Mouse (Mus musculus): ENCODE measurements around the gene Gm45785. TPM values are rescaled to one million over a fixed set of nuclear protein-coding genes. Genes with fewer than 3 reads are reported as not detected.

Gene Gm45785
- polyA plus RNA-seq, 1 experiment from 2014 or later: not detected

- H3K27me3 ChIP-seq (ENCODE audit: control insufficient read depth, insufficient read depth, low read length): peaks cover 9% of the 10 kb centered on the region; the same call in 1 of the 2 replicates
- 89% methylated on average over 9 of the region's 9 CpGs for WGBS
- H3K4me3 ChIP-seq (replicated peaks; ENCODE audit: low read length): no peak overlapping the region
- H3K27ac ChIP-seq: no peak overlapping the region
- H3K4me1 ChIP-seq (replicated peaks; ENCODE audit: control insufficient read depth, insufficient read depth, low read length): no peaks in the 10 kb centered on the region
- H3K36me3 ChIP-seq (replicated peaks; ENCODE audit: control insufficient read depth, insufficient read depth): no peaks in the 10 kb centered on the region
- no peak overlapping the region for H3K9ac ChIP-seq
- DNase-seq (ENCODE audit: low spot score): no peak
- ATAC-seq (ENCODE audit: low FRiP score): no peak
- H3K9me3 ChIP-seq (ENCODE audit: control insufficient read depth, low read length): no peaks in the 10 kb centered on the region
- H3K4me2 ChIP-seq (replicated peaks): no peak overlapping the region
These were observed 19.7 kb downstream of the Gm45785 start for GRCm38 (mm10) chr7:140836243-140837115.

GRCm38 (mm10) chr7:140835758-140836087, 20.4 kb downstream of the Gm45785 start:
- Histone ChIP-seq H3K4me2 (replicated peaks) (no peak overlapping the region), H3K4me3 (replicated peaks; ENCODE audit: low read length) (no peak overlapping the region), H3K9ac (no peak overlapping the region), H3K27ac (no peak overlapping the region), H3K9me3 (ENCODE audit: control insufficient read depth, low read length) (no peaks in the 10 kb centered on the region), H3K4me1 (replicated peaks; ENCODE audit: control insufficient read depth, insufficient read depth, low read length) (no peaks in the 10 kb centered on the region), H3K27me3 (ENCODE audit: control insufficient read depth, insufficient read depth, low read length) (0 out of 2 replicates have a peak, but pooled peaks cover 1% of the 10 kb centered on the region), H3K36me3 (replicated peaks; ENCODE audit: control insufficient read depth, insufficient read depth) (no peaks in the 10 kb centered on the region)
- DNase-seq (ENCODE audit: low spot score) (no peak), ATAC-seq (ENCODE audit: low FRiP score) (no peak)
- WGBS: 83% methylated on average over 2 of the region's 2 CpGs

GRCm38 (mm10) chr7:140834968-140835757, 21.0 kb downstream of the Gm45785 start, which contains the start of gene Urah:
Urah (plus strand) TSS chr7:140835018.
- Histone ChIP-seq H3K9me3 (ENCODE audit: control insufficient read depth, low read length) (no peaks in the 10 kb centered on the region), H3K27me3 (ENCODE audit: control insufficient read depth, insufficient read depth, low read length) (no peaks in the 10 kb centered on the region), H3K36me3 (replicated peaks; ENCODE audit: control insufficient read depth, insufficient read depth) (no peaks in the 10 kb centered on the region), H3K4me2 (replicated peaks) (no peak within 1 kb of the TSS), H3K27ac (no peak within 1 kb of the TSS), H3K4me1 (replicated peaks; ENCODE audit: control insufficient read depth, insufficient read depth, low read length) (no peaks in the 10 kb centered on the region), H3K9ac (no peak within 1 kb of the TSS), H3K4me3 (replicated peaks; ENCODE audit: low read length) (no peak within 1 kb of the TSS)
- DNase-seq (ENCODE audit: low spot score): no peak
- WGBS: 58% methylated on average over 20 of the region's 20 CpGs
- no peak for ATAC-seq (ENCODE audit: low FRiP score)

GRCm38 (mm10) chr7:140833341-140833740, 22.8 kb downstream of the Gm45785 start:
- DNase-seq (ENCODE audit: low spot score) (no peak), ATAC-seq (ENCODE audit: low FRiP score) (no peak)
- Histone ChIP-seq H3K4me1 (replicated peaks; ENCODE audit: control insufficient read depth, insufficient read depth, low read length) (no peaks in the 10 kb centered on the region), H3K9me3 (ENCODE audit: control insufficient read depth, low read length) (no peaks in the 10 kb centered on the region), H3K27ac (no peak overlapping the region), H3K9ac (no peak overlapping the region), H3K27me3 (ENCODE audit: control insufficient read depth, insufficient read depth, low read length) (no peaks in the 10 kb centered on the region), H3K36me3 (replicated peaks; ENCODE audit: control insufficient read depth, insufficient read depth) (no peaks in the 10 kb centered on the region), H3K4me2 (replicated peaks) (no peak overlapping the region), H3K4me3 (replicated peaks; ENCODE audit: low read length) (no peak overlapping the region)
- 81% methylated on average over 4 of the region's 4 CpGs for WGBS

- Histone ChIP-seq H3K4me1 (replicated peaks; ENCODE audit: control insufficient read depth, insufficient read depth, low read length) (no peaks in the 10 kb centered on the region), H3K9ac (no peak overlapping the region), H3K36me3 (replicated peaks; ENCODE audit: control insufficient read depth, insufficient read depth) (no peaks in the 10 kb centered on the region), H3K27me3 (ENCODE audit: control insufficient read depth, insufficient read depth, low read length) (no peaks in the 10 kb centered on the region), H3K9me3 (ENCODE audit: control insufficient read depth, low read length) (no peaks in the 10 kb centered on the region), H3K27ac (no peak overlapping the region), H3K4me3 (replicated peaks; ENCODE audit: low read length) (no peak overlapping the region), H3K4me2 (replicated peaks) (no peak overlapping the region)
- DNase-seq (ENCODE audit: low spot score): no peak
- no peak for ATAC-seq (ENCODE audit: low FRiP score)
- WGBS: 64% methylated on average over 6 of the region's 6 CpGs
These were observed 24.7 kb downstream of the Gm45785 start for GRCm38 (mm10) chr7:140831447-140831846.

- 39% methylated on average over 8 of the region's 8 CpGs for WGBS
- Histone ChIP-seq H3K36me3 (replicated peaks; ENCODE audit: control insufficient read depth, insufficient read depth) (no peaks in the 10 kb centered on the region), H3K4me2 (replicated peaks) (no peak overlapping the region; the same call in 1 of the 2 replicates), H3K4me1 (replicated peaks; ENCODE audit: control insufficient read depth, insufficient read depth, low read length) (no peaks in the 10 kb centered on the region), H3K27ac (no peak overlapping the region), H3K27me3 (ENCODE audit: control insufficient read depth, insufficient read depth, low read length) (no peaks in the 10 kb centered on the region), H3K9ac (no peak overlapping the region), H3K4me3 (replicated peaks; ENCODE audit: low read length) (no peak overlapping the region), H3K9me3 (ENCODE audit: control insufficient read depth, low read length) (no peaks in the 10 kb centered on the region)
- ATAC-seq (ENCODE audit: low FRiP score) (peak; percentile 34; the same call in 1 of the 2 replicates), DNase-seq (ENCODE audit: low spot score) (peak; percentile 74)
These were observed 27.8 kb downstream of the Gm45785 start for GRCm38 (mm10) chr7:140828171-140828881.

- Histone ChIP-seq H3K4me1 (replicated peaks; ENCODE audit: control insufficient read depth, insufficient read depth, low read length) (peaks cover 14% of the 10 kb centered on the region; the same call in 1 of the 2 replicates), H3K4me2 (replicated peaks) (no peak overlapping the region), H3K9me3 (ENCODE audit: control insufficient read depth, low read length) (no peaks in the 10 kb centered on the region), H3K27me3 (ENCODE audit: control insufficient read depth, insufficient read depth, low read length) (no peaks in the 10 kb centered on the region), H3K4me3 (replicated peaks; ENCODE audit: low read length) (no peak overlapping the region), H3K9ac (no peak overlapping the region), H3K36me3 (replicated peaks; ENCODE audit: control insufficient read depth, insufficient read depth) (peaks cover 7% of the 10 kb centered on the region; the same call in 1 of the 2 replicates), H3K27ac (no peak overlapping the region)
- no peak for DNase-seq (ENCODE audit: low spot score)
- 94% methylated on average over 4 of the region's 4 CpGs for WGBS
- ATAC-seq (ENCODE audit: low FRiP score): no peak
These were observed 33.4 kb downstream of the Gm45785 start for GRCm38 (mm10) chr7:140822731-140823130.

GRCm38 (mm10) chr7:140821653-140822329, 34.3 kb downstream of the Gm45785 start, which contains the start of gene Zfp941:
Zfp941 (minus strand) TSS chr7:140822178.
- Histone ChIP-seq H3K9ac (peak within 1 kb of the TSS; percentile 87), H3K9me3 (ENCODE audit: control insufficient read depth, low read length) (no peaks in the 10 kb centered on the region), H3K27me3 (ENCODE audit: control insufficient read depth, insufficient read depth, low read length) (no peaks in the 10 kb centered on the region), H3K27ac (peak within 1 kb of the TSS; percentile 95), H3K4me3 (replicated peaks; ENCODE audit: low read length) (peak within 1 kb of the TSS; percentile 75), H3K4me2 (replicated peaks) (peak within 1 kb of the TSS; percentile 63), H3K36me3 (replicated peaks; ENCODE audit: control insufficient read depth, insufficient read depth) (peaks cover 7% of the 10 kb centered on the region; the same call in 1 of the 2 replicates), H3K4me1 (replicated peaks; ENCODE audit: control insufficient read depth, insufficient read depth, low read length) (peaks cover 17% of the 10 kb centered on the region; the same call in 1 of the 2 replicates)
- DNase-seq (ENCODE audit: low spot score) (peak; percentile 84), ATAC-seq (ENCODE audit: low FRiP score) (peak; percentile 93)
- WGBS: 2% methylated on average over 21 of the region's 21 CpGs

Measured in hindbrain, embryonic 14.5 days (tissue).